Mouse (Mus musculus) B cell, adult 62 days (primary cell): ENCODE results near the gene Pus7l. TPM values are rescaled to one million over a fixed set of nuclear protein-coding genes. Genes with fewer than 3 reads are reported as not detected.

Experiments
- total RNA-seq: library from RNA; stranded (reverse); gene quantifications from 4 replicates; pipeline ENCODE4 v1.2.4, GENCODE M21; 2023

Pus7l gene
- total RNA-seq, result 6.8 to 10.5 TPM (median 9.0 TPM) in 4 replicates

DNA sequence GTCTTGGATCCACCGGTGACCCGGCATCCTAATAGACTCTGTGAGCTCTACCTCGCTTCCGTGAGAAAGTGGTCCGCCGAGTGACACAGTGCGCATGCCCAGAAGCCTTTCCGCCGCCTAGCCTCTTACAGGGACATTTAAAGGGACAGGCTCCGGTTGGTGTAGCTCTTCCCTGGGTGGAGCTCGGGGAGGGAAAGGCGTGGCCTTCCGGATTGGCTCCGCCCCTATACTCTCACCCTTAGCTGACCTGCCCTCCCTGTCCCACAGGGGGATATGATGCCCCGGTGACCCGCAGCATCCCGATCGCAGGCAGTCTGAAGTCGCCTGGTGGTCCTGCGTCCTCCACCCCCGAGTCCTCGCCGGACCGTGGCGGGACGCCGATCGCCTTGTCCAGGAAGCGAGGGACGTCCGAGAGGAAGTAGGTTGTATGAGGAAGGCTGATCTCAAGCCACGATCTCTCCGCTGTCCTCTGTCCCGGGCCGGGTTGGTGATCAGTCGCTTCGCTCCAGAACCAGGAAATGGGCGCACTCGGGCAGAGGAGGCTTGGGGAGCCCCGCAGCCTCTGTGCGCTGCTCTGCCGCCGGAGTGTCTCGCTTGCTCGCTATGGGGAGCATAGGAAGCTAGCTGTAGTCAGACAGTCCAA lies at the start of gene Pus7l, which contains the start of gene Irak4:
Gene Pus7l (minus strand): TSS at position 139 of the 643 bp plus-strand sequence.
Gene Irak4 (plus strand): TSS at position 235 of the 643 bp plus-strand sequence.

DNA sequence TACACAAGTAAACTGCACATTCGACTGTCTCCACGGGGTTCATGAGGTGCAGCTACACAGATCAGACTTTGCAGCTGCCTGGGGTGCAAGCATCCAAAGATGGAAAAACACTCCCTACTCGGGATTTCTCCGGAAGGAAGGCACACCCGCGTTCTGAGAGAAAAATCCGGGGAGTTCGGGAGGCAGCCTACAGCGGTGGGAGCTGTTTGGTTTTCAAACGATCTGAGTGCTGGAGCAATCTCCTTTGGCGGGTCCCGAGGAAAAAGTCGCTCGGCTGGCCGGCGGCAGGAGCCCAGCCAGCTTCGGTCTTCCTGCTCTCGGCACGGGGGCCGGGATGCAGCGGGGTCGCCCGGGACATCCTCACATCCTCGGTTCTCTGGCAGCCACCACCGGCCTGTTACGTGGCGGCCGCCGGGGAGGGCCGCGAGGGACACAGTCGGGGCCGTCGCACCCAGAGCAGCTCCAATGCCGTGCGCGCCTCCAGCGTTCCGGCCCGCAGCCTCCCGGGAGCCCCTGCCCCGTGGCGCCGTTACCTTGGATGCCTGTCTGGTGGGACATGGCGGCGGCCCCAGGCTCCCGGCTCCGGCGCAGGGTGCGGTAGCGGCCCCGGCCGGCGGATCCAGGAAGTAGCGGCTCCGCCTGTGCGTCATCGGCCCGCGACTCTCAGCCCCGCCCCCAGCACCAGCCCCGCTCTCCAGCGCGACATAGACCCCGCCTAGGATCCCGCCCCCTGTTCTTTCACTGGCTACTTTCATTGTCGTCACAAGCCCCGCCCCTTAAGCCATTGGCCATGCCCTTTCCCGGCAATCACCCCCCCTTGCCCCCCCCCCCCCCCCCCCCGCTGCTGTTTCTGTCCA lies 46.1 kb upstream of the Pus7l start, which contains the start of gene Twf1:
Gene Twf1 (minus strand): TSS at position 671 of the 857 bp plus-strand sequence.

Other genes with a start within 250 kb of the Pus7l start
- not detected in 4 replicates for gene Adamts20, start 78.1 kb downstream of the Pus7l start, total RNA-seq
- gene Irak4, start 96 bp upstream of the Pus7l start, total RNA-seq, result 23.4 to 29.2 TPM (median 28.0 TPM) in 4 replicates
- 43.4 to 62.5 TPM (median 55.0 TPM) in 4 replicates for gene Twf1, start 46.3 kb upstream of the Pus7l start, total RNA-seq
- gene Tmem117, start 85.7 kb upstream of the Pus7l start, total RNA-seq, result not detected in 4 replicates